Mouse (Mus musculus) heart, adult 2 months (tissue): ENCODE results near the gene Kctd17. TPM values are rescaled to one million over a fixed set of nuclear protein-coding genes. Genes with fewer than 3 reads are reported as not detected.

Source experiments
- DNase-seq, 2 experiments: peaks; one replicate each; pipeline ENCODE4 v3.0.0; 2021
- H3K27ac ChIP-seq: fragments of 200-600 bp; 2 replicates; pipeline ENCODE4 v1.8.1; 2022
- H3K27me3 ChIP-seq: fragments of 200-500 bp; 2 replicates; pipeline ENCODE4 v1.6.1; 2012; ENCODE audit warnings: mild to moderate bottlenecking, low read length, inconsistent platforms, mixed read lengths; ENCODE audit not compliant: control insufficient read depth, insufficient read depth
- H3K36me3 ChIP-seq: fragments of 200-500 bp; 2 replicates; pipeline ENCODE4 v1.6.1; 2012; ENCODE audit warnings: low read length, inconsistent platforms; ENCODE audit not compliant: control insufficient read depth, insufficient read depth
- H3K4me1 ChIP-seq: fragments of 200-500 bp; 2 replicates; pipeline ENCODE4 v1.6.1; 2011; ENCODE audit warnings: low read length; ENCODE audit not compliant: control insufficient read depth, insufficient read depth
- H3K4me3 ChIP-seq: fragments of 200-600 bp; 2 replicates; pipeline ENCODE4 v1.8.1; 2022
- H3K79me2 ChIP-seq: fragments of 200-500 bp; replicated peaks from 2 replicates; pipeline ENCODE4 v1.6.1; 2012; ENCODE audit warnings: mild to moderate bottlenecking, inconsistent platforms, low read length, moderate library complexity, mixed read lengths; ENCODE audit not compliant: control insufficient read depth, insufficient read depth
- H3K9ac ChIP-seq: fragments of 200-500 bp; 2 replicates; pipeline ENCODE4 v1.6.1; 2012; ENCODE audit warnings: low read depth, mild to moderate bottlenecking, control low read depth, inconsistent platforms, low read length, mixed read lengths
- CTCF ChIP-seq: fragments of 200-600 bp; IDR thresholded peaks from 2 replicates; pipeline ENCODE4 v1.8.1; 2022; ENCODE audit warnings: antibody characterized with exemption, mild to moderate bottlenecking, moderate library complexity
- EP300 ChIP-seq: fragments of 200-500 bp; IDR thresholded peaks from 2 replicates; pipeline ENCODE4 v1.6.1; 2011; ENCODE audit warnings: low read depth, low read length, control low read depth; ENCODE audit not compliant: insufficient read depth
- POLR2A ChIP-seq: fragments of 200-500 bp; IDR thresholded peaks from 2 replicates; pipeline ENCODE4 v1.6.1; 2011; ENCODE audit warnings: mild to moderate bottlenecking, low read depth, low read length, control low read depth; ENCODE audit not compliant: insufficient read depth
- WGBS: fragments of 180-500 bp; shearing (Covaris S2); methylation state at CpG from one replicate; pipeline ENCODE4 v1.1.7; 2018; 5-methylcytosine and 5-hydroxymethylcytosine counted together
- intact Hi-C: fragments of 180-260 bp; cut with DNase I; formaldehyde crosslinking; loops from one replicate; pipeline ENCODE4 v1.15.1; 2025
- polyA plus RNA-seq: library from polyadenylated mRNA; depleted of rRNA; stranded (reverse); fragments of >200 nt; gene quantifications from 2 replicates; pipeline ENCODE4 v1.2.3, GENCODE M21; 2012
- total RNA-seq, 2 experiments: library from RNA; stranded (reverse); gene quantifications; 2 replicates each; pipeline ENCODE4 v1.2.3; 2021

The Kctd17 gene
- total and polyA plus RNA-seq, 3 experiments, result 18.4 to 66.1 (median 24.5) TPM

DNA sequence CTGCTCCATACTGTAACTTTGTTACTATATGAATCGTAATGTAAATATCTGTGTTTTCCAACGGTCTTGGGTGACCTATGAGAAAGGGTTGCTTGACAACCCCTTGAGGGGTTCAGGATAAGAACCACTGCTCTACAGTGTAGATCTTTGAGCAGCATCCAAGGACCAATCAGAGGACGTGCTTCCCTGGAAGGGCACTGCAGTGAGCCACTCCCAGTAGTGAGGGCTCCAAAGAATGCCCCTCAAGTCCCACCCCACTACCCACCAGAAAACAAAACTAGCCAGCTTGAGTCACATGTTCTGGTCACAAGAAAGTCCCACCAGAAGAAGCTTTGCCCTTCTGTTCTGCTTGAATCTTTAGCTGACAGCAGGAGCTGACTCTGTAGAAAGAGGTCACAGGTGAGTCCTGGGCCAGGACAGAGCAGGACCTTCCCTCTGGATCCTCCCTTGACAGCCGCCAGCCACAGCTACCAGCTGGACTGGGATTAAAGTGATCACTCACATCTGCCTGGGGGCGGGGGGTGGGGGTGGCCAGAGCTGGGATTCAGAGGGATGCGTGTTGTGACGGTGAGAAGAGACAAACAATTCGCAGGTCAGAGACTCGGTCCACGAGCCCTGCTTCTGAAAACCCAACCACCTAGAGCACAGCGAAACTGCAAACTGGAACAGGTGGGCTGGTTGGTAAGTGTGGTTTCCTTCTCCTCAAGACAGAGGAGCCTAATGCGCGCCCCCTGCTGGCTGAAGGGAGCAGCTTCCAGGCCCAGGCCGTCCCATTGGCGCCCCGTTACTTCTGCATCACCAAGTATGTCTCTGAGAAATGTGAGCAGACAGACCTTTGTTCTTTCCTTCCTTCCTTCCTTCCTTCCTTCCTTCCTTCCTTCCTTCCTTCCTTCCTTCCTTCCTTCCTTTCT is 6.1 kb upstream of the Kctd17 start:
- 16% methylated on average over 16 of the region's 16 CpGs for WGBS
- Histone ChIP-seq H3K4me1 (no peaks in the 10 kb centered on the region), H3K4me3 (no peak overlapping the region), H3K27ac (no peak overlapping the region), H3K27me3 (no peaks in the 10 kb centered on the region), H3K9ac (no peak overlapping the region), H3K36me3 (no peaks in the 10 kb centered on the region), H3K79me2 (no peaks in the 10 kb centered on the region)
- peak; percentile 73 to 81 for DNase-seq
- intact Hi-C loops, result loop anchor here (1.0 kb wide), 2 partner anchors 67 to 165 kb away; no protein-coding TSS in a partner anchor
- TF ChIP-seq EP300, result no peak
- no peak for TF ChIP-seq POLR2A
- TF ChIP-seq CTCF, result peak; percentile 82

DNA sequence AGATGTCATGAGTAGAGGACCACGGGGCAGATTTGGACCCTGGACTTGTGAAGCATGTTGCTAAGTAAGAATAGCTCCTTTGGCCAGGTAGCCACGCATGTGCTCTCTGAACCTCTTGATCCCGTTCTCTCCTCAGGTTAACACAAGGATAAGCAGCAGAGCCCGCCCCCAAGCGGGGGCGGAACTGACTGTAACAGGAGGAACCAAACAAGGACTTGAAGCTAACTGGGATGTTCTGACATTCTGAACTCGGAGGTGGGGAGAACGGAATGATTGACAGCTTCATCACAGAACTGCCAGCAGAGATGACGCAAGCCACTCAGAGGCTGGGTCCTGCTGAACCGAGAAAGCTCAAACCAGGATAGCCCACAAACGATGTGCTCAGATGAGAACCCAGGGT is 3.9 kb upstream of the Kctd17 start:
- TF ChIP-seq POLR2A (no peak), CTCF (no peak), EP300 (no peak)
- Histone ChIP-seq H3K9ac (no peak overlapping the region), H3K79me2 (no peaks in the 10 kb centered on the region), H3K4me3 (no peak overlapping the region), H3K36me3 (no peaks in the 10 kb centered on the region), H3K27me3 (no peaks in the 10 kb centered on the region), H3K27ac (no peak overlapping the region), H3K4me1 (no peaks in the 10 kb centered on the region)
- WGBS, result 16% methylated on average over 11 of the region's 11 CpGs
- intact Hi-C loops, result no loop called here
- no peak for DNase-seq

DNA sequence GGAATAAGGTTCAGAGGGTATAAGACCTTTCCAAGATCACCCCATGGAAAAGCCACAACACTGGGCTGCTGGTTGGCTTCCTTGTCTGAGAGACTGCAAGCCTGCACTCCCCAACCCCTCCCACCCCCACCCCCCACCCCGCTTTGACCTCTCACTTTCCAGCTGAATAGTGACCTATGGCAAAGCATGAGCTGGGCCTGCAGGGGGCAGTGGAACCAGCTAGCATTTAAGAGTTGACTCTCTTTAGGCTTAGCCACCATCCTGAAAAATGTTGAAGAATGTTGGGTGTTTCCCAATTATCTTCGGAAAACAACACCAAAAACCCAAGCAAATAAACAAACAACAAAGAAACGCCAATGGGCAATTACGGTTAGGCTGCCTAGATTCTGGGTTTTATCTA is 3.1 kb upstream of the Kctd17 start:
- intact Hi-C loops, result no loop called here
- no peak overlapping the region for H3K4me3 ChIP-seq
- H3K36me3 ChIP-seq, result no peaks in the 10 kb centered on the region
- no peaks in the 10 kb centered on the region for H3K79me2 ChIP-seq
- no peaks in the 10 kb centered on the region for H3K27me3 ChIP-seq
- H3K9ac ChIP-seq, result no peak overlapping the region
- no peaks in the 10 kb centered on the region for H3K4me1 ChIP-seq
- DNase-seq, result no peak
- no peak overlapping the region for H3K27ac ChIP-seq
- no peak for TF ChIP-seq CTCF
- TF ChIP-seq POLR2A, result no peak
- no peak for TF ChIP-seq EP300
- WGBS, result 68% methylated on average over 4 of the region's 4 CpGs

DNA sequence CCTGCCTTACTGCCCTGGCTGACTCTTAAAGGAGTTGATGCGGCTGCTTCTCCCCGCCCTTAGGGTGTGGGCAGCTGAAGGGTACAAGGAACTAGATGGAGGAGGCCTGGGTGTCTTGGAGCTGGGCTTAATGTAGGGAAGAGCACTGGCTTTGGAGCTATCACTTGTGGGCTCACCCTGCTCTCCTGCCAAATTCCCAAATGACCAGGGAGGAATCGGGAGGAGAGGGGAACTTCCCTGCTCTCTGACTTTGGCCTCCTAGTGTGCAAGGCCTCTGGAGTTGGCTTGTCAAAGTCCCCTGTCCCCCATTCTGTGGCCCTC is 735 bp downstream of the Kctd17 start:
- peak overlapping the region; percentile 77 for H3K27ac ChIP-seq
- no peaks in the 10 kb centered on the region for H3K79me2 ChIP-seq
- H3K4me1 ChIP-seq, result peaks cover 2% of the 10 kb centered on the region; the same call in 1 of the 2 replicates
- no peaks in the 10 kb centered on the region for H3K36me3 ChIP-seq
- TF ChIP-seq CTCF (no peak), POLR2A (0 out of 2 replicates have a peak, but pooled peaks have one; percentile 20)
- intact Hi-C loops, result loop anchor here (2.0 kb wide), 1 partner anchor 22 kb away; the partner anchor contains the start of gene Mpst
- 25% methylated on average over 3 of the region's 3 CpGs for WGBS
- peak overlapping the region; percentile 72 for H3K9ac ChIP-seq
- peak overlapping the region; percentile 75 for H3K4me3 ChIP-seq
- no peak for DNase-seq
- H3K27me3 ChIP-seq, result no peaks in the 10 kb centered on the region

DNA sequence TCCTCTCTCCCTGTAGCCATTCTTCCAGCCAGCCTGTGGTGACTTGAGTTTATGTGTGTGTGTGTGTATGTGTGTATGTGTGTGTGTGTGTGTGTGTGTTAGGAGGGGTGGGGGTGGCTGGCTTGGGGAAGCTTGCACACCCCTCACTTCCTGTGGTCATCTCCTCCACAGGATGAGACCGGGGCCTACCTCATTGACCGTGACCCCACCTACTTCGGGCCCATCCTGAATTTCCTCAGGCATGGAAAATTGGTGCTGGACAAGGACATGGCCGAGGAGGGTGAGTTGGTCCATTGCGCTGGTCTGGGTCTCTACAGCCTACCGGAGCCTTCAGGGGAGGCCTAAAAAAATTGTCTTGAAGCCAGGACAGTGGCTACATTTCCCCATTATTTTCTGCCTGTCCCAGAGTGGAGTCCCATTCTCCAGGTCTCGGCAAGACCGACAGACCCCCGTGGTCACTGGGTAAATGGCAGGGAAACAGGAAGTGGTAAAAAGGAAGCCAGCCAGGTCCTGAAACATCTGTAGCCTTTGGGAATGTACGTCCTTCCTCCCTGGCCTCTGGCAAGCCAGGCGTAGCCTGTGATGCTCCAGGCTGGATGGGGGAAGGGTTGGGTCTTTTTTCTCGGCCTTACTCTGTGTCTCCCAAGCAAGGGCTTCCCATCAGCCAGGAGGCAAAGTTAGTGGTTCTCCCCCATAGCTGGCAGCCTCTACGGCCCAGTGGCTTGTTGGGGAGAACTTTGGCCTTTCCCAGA is 1.7 kb downstream of the Kctd17 start:
- intact Hi-C loops, result loop anchor here (2.0 kb wide), 1 partner anchor 23 kb away; the partner anchor contains the start of gene Mpst
- peak overlapping the region; percentile 77 for H3K27ac ChIP-seq
- no peak overlapping the region for H3K9ac ChIP-seq

More for the DNA sequence above, 1.7 kb downstream of the Kctd17 start:
- no peaks in the 10 kb centered on the region for H3K79me2 ChIP-seq
- peak; percentile 49 to 55 for DNase-seq
- 40% methylated on average over 13 of the region's 13 CpGs for WGBS
- H3K36me3 ChIP-seq, result no peaks in the 10 kb centered on the region
- peaks cover 2% of the 10 kb centered on the region; the same call in 1 of the 2 replicates for H3K4me1 ChIP-seq
- H3K27me3 ChIP-seq, result no peaks in the 10 kb centered on the region
- 0 out of 2 replicates have a peak, but pooled peaks have one; percentile 29 for TF ChIP-seq POLR2A
- TF ChIP-seq CTCF, result no peak
- TF ChIP-seq EP300, result 0 out of 2 replicates have a peak, but pooled peaks have one; percentile 29
- peak overlapping the region; percentile 75; the same call in 1 of the 2 replicates for H3K4me3 ChIP-seq
